Mouse (Mus musculus) gastrocnemius, adult 18-20 months (tissue): ENCODE measurements around the gene Plch2. TPM values are rescaled to one million over a fixed set of nuclear protein-coding genes. Genes with fewer than 3 reads are reported as not detected.

Experiments used
- DNase-seq: peaks from one replicate; pipeline ENCODE4 v3.0.0; 2021; ENCODE audit warnings: low spot score
- total RNA-seq, 2 experiments: library from RNA; stranded (reverse); gene quantifications; 2 replicates each; pipeline ENCODE4 v1.2.3; 2021

The Plch2 gene
- total RNA-seq, 2 experiments from 2014 or later: 0.09 TPM

GRCm38 (mm10) chr4:154960021-154960689, 96.4 kb downstream of the Plch2 start:
- DNase-seq: no peak

DNA sequence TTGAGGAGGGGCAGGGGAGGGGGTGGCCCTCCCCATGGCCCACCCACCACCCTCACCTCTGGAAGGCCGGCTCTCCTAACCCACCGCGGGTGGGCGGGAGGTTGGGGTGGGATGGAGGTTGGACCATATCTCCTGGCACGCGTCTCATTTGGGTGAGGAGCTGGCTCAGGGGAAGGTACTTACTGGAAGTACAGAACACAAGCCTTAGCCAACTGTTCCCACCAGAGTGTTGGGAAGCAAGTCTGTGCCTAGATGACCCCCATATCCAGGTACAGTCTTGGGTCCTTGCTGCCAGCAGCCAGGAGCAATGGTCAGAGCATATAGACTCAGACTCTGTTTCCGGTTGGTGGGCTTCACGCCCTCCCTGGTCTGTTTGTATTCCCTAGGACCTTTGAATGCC, 98.0 kb downstream of the Plch2 start:
- DNase-seq: no peak

- no peak for DNase-seq
Observed at GRCm38 (mm10) chr4:154958171-154958570, 98.4 kb downstream of the Plch2 start.

DNA sequence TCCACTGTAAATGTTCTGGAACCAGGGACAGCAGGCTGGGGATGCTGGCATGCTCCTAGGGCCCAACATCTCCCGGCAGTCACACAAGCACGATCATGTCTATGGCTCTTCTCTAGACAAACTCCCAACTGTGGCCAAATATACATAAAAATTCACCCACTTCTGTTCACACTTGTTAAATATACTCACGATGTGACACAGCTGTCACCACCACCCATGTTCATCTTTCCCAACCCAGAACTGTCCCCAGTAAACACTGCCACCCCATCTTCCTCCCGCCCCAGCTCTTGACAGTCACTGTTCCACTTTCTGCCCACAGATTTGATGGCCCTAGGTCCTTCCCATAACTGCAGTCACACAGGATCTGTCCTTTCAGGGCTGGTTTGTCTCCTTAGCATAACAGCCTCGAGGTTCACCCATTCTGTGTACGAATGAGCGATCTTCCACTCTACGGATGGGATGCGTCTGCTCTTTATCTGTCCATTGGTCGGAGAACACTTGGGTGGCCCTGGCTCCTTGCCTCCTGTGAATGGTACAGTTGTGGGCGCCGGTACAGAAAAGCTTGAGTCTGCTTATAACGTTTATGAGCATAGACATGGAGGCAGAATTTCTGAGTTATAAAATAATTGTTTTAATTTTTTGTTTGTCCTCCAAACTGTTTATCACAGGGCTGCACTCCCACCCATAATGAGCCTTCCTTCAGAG, 99.1 kb downstream of the Plch2 start:
- no peak for DNase-seq

- DNase-seq: no peak
Observed at GRCm38 (mm10) chr4:154956604-154957003, 100.0 kb downstream of the Plch2 start.

GRCm38 (mm10) chr4:154952461-154953241, 103.9 kb downstream of the Plch2 start:
- DNase-seq: no peak

GRCm38 (mm10) chr4:154949589-154949982, 107.0 kb downstream of the Plch2 start:
- DNase-seq: no peak

GRCm38 (mm10) chr4:154948940-154949588, 107.5 kb downstream of the Plch2 start:
- DNase-seq: no peak

- DNase-seq: no peak
Observed at GRCm38 (mm10) chr4:154948066-154948939, 108.3 kb downstream of the Plch2 start.

DNA sequence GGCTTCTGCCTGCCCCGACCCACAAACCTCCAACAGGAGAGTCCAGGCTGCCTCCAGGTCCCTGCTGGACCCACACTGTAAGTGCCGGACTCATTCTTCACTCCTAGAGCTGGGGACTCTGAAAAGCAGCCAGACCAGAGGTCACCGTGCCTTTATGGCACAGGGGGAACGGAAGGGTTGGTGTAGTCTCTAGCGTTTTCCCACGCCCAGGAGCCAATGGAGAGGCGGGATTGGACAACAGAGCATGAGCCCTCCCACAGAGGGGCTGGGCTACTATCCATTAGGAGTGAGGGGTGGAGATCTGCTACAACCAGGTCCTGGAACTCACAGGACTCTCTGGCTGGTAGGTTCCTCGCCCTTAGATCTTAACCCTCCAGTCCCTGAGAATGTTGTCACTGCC, 110.3 kb downstream of the Plch2 start:
- peak; percentile 67 for DNase-seq

- DNase-seq: peak; percentile 89
Observed at GRCm38 (mm10) chr4:154944121-154944590, 112.4 kb downstream of the Plch2 start.

DNA sequence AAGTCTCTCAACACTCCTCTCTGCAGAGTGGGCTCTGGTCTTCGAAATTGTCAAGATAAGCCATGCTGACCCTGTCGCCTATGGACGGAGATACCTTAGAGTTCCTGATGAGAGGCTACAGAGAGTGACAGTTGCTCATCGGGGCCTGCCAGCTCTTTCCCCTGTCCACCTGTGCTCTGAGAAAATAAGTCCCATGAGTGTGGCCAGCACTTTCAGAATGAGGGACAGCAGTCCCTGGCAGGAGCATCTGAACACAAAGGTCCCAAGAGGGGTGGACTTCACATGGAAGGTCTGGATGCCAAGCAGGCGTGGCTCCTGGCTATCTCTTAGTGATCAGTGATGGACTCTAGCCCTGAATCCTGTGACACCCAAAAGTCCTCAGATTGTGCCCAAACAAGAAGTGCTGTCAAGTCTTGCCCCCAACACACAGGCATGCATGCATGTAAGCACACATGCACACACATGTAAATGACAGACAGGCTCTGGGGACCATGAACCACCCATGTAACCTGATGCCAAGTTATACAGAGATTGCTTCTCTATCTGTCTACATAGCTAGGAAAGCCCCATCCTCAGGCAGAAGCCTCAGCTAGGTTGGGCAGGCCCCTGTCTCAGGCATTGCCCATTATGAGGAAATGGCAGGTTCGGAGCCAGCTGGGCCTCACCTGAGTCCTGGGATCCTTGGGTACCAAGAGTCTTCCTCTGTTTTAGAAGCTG, 113.1 kb downstream of the Plch2 start:
- DNase-seq: no peak

DNA sequence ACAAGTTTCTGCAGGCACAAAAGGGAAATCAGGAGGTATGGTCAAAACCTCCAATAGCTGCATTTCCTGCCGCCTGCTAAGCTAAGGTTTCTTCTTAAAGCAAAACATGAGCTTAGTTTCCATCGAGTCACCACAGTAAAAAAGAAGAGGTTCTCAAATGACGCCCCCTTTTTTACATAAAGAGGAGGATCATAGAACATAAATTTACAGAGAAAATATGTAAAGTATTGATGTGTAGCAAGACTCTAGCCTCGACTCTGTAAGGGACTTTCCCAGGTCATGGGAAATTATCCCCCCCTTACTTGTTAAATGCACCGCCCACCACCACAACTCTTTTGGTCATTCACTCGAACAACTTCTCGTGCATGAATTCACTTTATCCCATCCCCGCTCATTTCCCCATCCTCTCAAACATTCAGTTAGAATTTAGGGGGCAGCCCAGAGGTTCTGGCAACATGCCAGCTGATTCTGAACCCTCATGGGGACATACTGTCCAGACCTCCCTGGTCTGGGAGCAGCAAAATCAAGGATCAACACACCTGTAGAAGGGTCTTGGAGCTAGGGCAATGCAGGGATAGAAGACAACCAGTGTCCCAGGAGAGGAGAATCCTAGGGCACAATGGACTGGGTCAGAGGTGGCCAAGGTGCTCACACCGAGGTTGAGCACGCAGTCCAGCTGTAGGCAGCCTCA, 113.8 kb downstream of the Plch2 start:
- DNase-seq: no peak

DNA sequence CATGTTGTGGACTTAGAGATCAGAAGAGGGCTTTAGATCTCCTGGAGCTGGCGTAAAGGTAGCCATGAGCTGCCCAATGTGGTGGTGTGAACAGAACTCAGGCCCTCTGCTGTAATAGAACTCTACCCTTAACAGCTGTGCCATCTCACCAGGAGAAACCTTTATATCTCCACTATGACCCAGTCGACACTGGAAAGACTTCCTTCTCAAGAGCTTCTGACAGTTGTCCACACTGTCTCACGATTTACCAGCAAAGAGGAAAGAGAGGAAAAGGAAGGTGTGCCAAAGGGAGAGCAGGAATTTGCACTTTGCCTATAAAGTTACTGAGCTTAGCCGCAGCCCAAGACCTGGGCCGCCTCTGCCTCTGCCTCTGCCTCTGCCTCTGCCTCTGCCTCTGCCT, 114.8 kb downstream of the Plch2 start:
- DNase-seq: no peak

- DNase-seq: no peak
Observed at GRCm38 (mm10) chr4:154940156-154940555, 116.4 kb downstream of the Plch2 start.

- no peak for DNase-seq
Observed at GRCm38 (mm10) chr4:154937746-154938145, 118.8 kb downstream of the Plch2 start.

DNA sequence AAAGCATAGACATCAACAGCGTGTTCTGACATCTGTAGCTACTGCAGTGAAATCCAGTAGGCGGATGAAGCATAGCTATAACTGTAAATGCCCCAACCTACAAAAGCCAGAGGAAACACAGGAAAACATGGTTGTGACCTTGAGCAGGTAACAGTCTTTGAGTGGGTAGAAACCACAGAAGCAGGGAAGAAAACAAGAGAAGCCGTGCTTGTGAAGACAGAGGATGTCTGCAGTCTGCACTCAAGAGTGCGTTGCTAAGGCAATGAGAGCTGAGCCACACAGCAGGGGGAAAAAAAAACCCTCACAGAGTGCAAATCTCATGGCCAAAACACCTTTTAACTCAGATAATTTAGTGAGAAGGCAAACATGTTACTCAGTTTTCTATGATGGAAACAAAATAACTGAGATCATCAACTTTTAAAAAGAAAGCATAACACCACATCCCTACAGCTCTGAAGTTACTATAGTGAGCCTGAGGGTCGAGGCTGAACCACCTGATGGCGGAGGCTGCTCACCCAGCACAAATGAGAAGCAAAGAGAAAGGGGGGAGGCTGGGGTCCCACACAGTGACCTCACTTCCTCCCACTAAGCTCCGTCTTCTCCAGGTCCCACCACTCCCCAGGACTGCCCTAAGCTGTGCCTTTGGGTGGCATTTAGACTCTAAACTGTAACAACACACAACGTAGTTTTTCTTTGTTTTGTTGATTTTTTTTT, 119.9 kb downstream of the Plch2 start:
- no peak for DNase-seq

DNA sequence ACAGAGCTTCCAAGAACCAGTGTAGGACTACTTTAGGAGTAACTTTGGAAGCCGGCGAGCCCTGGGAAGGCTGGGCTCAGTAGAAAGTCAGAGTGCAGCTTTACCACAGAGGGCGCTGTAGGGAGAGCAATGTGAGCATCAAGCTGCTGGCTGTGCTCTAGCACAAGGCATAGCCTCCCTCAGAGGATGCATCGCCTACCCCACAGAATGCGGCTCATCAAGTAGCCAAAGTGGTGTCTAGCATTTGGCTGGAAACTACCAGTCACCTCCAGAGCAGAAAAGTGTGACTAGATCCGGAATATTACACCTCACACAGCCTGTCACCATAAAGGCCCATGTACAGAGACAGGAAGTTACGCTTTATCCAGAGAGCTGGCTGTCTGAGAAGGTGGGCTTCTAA, 120.8 kb downstream of the Plch2 start:
- DNase-seq: no peak

DNA sequence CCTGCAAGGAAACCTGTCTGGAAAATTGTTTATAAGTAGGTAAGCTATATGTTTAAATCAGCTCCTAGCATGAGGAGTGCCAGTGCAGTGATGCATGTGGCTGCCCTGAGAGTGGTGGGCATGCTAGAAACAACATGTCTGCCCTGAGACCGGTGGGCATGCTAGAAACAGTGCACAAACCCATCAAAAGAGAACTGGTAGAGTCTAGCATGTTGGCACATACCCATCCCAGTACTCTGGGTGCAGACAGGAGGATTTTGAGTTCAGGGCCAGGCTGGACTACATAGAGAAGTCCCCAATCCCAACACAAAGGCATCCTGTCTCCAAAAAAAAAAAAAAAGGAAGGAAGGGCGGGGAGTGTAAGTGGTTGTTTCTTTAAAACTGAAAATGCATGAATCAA, 121.8 kb downstream of the Plch2 start:
- no peak for DNase-seq
